Mouse (Mus musculus): ENCODE data around the gene Kirrel.
"Not testable (repeated sequence)": the region's sequence is repeated elsewhere in the genome, so short reads cannot be mapped to it uniquely, and the experiment has no call there.

The Kirrel gene

GRCm38 (mm10) chr3:87131694-87132347, 42.7 kb downstream of the Kirrel start:
- peak; percentile 22 to 35 for DNase-seq

- no peak for DNase-seq
Measured at GRCm38 (mm10) chr3:87130933-87131332, 43.6 kb downstream of the Kirrel start.

GRCm38 (mm10) chr3:87123795-87124194, 50.8 kb downstream of the Kirrel start:
- DNase-seq: no peak

- no peak for DNase-seq
Measured at GRCm38 (mm10) chr3:87118214-87118613, 56.3 kb downstream of the Kirrel start.

GRCm38 (mm10) chr3:87117632-87118031, 56.9 kb downstream of the Kirrel start:
- no peak for DNase-seq

GRCm38 (mm10) chr3:87115726-87116540, 58.6 kb downstream of the Kirrel start:
- no peak for DNase-seq

GRCm38 (mm10) chr3:87115271-87115670, 59.3 kb downstream of the Kirrel start:
- no peak for DNase-seq

- DNase-seq: no peak
Measured at GRCm38 (mm10) chr3:87114801-87115200, 59.7 kb downstream of the Kirrel start.

- not testable (repeated sequence) for DNase-seq
Measured at GRCm38 (mm10) chr3:87113881-87114280, 60.7 kb downstream of the Kirrel start.

GRCm38 (mm10) chr3:87112264-87112663, 62.3 kb downstream of the Kirrel start:
- no peak for DNase-seq

- peak; percentile 55 to 64 for DNase-seq
Measured at GRCm38 (mm10) chr3:87104856-87105255, 69.7 kb downstream of the Kirrel start.

GRCm38 (mm10) chr3:87102346-87102745, 72.2 kb downstream of the Kirrel start:
- DNase-seq: no peak

GRCm38 (mm10) chr3:87100911-87101310, 73.6 kb downstream of the Kirrel start:
- peak in 1 of 2 experiments; percentile 35 for DNase-seq

GRCm38 (mm10) chr3:87097969-87098946, 76.3 kb downstream of the Kirrel start:
- DNase-seq: no peak

- no peak for DNase-seq
Measured at GRCm38 (mm10) chr3:87097205-87097604, 77.3 kb downstream of the Kirrel start.

GRCm38 (mm10) chr3:87093718-87094117, 80.8 kb downstream of the Kirrel start:
- peak in 1 of 2 experiments; percentile 52 for DNase-seq

- peak; percentile 86 for DNase-seq
Measured at GRCm38 (mm10) chr3:87089694-87090565, 84.6 kb downstream of the Kirrel start.

- no peak for DNase-seq
Measured at GRCm38 (mm10) chr3:87087146-87087545, 87.4 kb downstream of the Kirrel start.

- peak; percentile 49 to 77 for DNase-seq
Measured at GRCm38 (mm10) chr3:87082235-87082634, 92.3 kb downstream of the Kirrel start.

GRCm38 (mm10) chr3:87079751-87080150, 94.8 kb downstream of the Kirrel start:
- no peak for DNase-seq

- DNase-seq: no peak
Measured at GRCm38 (mm10) chr3:87079301-87079700, 95.2 kb downstream of the Kirrel start.

GRCm38 (mm10) chr3:87077681-87078080, 96.9 kb downstream of the Kirrel start:
- DNase-seq: no peak

Data from cerebellum, postnatal 14 days (tissue).